Mouse (Mus musculus) heart, embryonic 14.5 days (tissue): Measurements from ENCODE around the gene Jmy. TPM values are rescaled to one million over a fixed set of nuclear protein-coding genes. Genes with fewer than 3 reads are reported as not detected.

Experiments
- ATAC-seq: fragments of 200-750 bp; cut with Nextera tagmentation; 2 replicates; pipeline ENCODE4 v1.8.0; 2017; ENCODE audit warnings: low read depth, moderate TSS enrichment; ENCODE audit not compliant: insufficient number of reproducible peaks, insufficient read depth, low FRiP score
- H3K27ac ChIP-seq, 2 experiments: fragments of 200-500 bp in 1 of 2; fragments of 300-500 bp in 1 of 2; sonication (generic) in 1 of 2; replicated peaks in 1 of 2; 2 replicates each; pipeline ENCODE4 v1.5.1; 2012 to 2014; ENCODE audit warnings: low read depth in 2 of 2, low read length in 2 of 2, control low read depth in 1 of 2, mild to moderate bottlenecking in 1 of 2, mixed read lengths in 1 of 2; ENCODE audit not compliant: control insufficient read depth in 1 of 2, insufficient read depth in 1 of 2
- H3K27me3 ChIP-seq: fragments of 300-500 bp; sonication (generic); 2 replicates; pipeline ENCODE4 v1.6.1; 2014; ENCODE audit warnings: mild to moderate bottlenecking, low read length, control low read depth; ENCODE audit not compliant: control insufficient read depth, insufficient read depth
- H3K36me3 ChIP-seq: fragments of 300-500 bp; sonication (generic); 2 replicates; pipeline ENCODE4 v1.6.1; 2014; ENCODE audit warnings: mild to moderate bottlenecking, control low read depth, low read length, mixed read lengths; ENCODE audit not compliant: control insufficient read depth, insufficient read depth
- H3K4me1 ChIP-seq, 2 experiments: fragments of 200-500 bp in 1 of 2; fragments of 300-500 bp in 1 of 2; sonication (generic) in 1 of 2; 2 replicates each; pipeline ENCODE4 v1.6.1; 2012 to 2014; ENCODE audit warnings: low read length in 2 of 2, control low read depth in 1 of 2, mixed read lengths in 1 of 2; ENCODE audit not compliant: control insufficient read depth in 2 of 2, insufficient read depth in 2 of 2
- H3K4me2 ChIP-seq: fragments of 300-500 bp; sonication (generic); 2 replicates; pipeline ENCODE4 v1.6.1; 2014; ENCODE audit warnings: mild to moderate bottlenecking, low read length
- H3K4me3 ChIP-seq, 2 experiments: fragments of 200-500 bp in 1 of 2; fragments of 300-500 bp in 1 of 2; sonication (generic) in 1 of 2; 2 replicates each; pipeline ENCODE4 v1.5.1; 2012 to 2014; ENCODE audit warnings: low read length in 2 of 2, mild to moderate bottlenecking in 2 of 2, control low read depth in 1 of 2, low read depth in 1 of 2, moderate library complexity in 1 of 2; ENCODE audit not compliant: control insufficient read depth in 1 of 2, insufficient read depth in 1 of 2
- H3K9ac ChIP-seq: fragments of 300-500 bp; sonication (generic); 2 replicates; pipeline ENCODE4 v1.6.1; 2014; ENCODE audit warnings: mild to moderate bottlenecking, low read length
- H3K9me3 ChIP-seq: fragments of 300-500 bp; sonication (generic); 2 replicates; pipeline ENCODE4 v1.6.1; 2016; ENCODE audit warnings: low read length, control low read depth; ENCODE audit not compliant: control insufficient read depth
- WGBS: fragments of 180-500 bp; shearing (Covaris S2); extraction: QIAGEN DNeasy Blood & Tissue Kit; methylation state at CpG from one replicate; pipeline ENCODE4 v1.1.7; 2014; 5-methylcytosine and 5-hydroxymethylcytosine counted together
- polyA plus RNA-seq: library from polyadenylated mRNA; unstranded; fragments of >200 nt; fragmentation: Nextera tagmentation; extraction: Ambion mirVana; gene quantifications from 2 replicates; pipeline ENCODE4 v1.2.1, GENCODE M21; 2014

Jmy gene
- polyA plus RNA-seq, 1 experiment from 2014 or later: 10.4 TPM

DNA sequence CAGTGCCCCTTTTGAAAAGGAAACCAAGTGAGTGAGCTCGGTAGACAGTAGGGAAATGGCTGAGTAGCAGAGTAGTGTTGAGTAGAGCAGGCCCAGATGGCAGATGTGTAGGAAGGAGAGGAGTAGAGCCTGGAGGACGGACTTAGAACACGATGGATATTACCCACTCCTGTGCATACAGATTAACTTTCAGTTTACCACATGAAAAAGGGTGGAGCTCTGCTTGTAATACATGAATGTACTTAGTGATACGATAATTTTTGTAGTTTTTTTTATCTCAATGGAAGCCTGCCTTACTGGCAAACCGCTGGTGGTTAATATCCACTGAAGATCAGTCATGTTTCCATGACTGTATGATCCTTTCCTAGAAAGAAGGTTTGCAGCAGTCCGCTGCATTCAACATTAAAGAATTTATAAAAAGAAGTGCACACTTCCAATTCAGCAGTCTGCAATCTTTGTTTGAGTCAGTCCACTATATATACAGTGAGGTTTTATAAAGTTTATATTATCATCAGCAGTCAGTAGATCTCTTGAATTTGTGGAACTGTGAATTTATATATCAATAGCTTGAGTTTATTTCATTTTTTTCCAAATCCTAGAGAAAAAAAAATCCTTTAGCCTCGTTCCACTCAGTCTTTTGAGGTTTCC lies 110.9 kb downstream of the Jmy start:
- no peak for ATAC-seq
- H3K4me1 ChIP-seq: peaks cover 2 to 22% of the 10 kb centered on the region in 2 experiments; a peak in 3 of 4 replicates
- no peak overlapping the region for H3K9ac ChIP-seq
- H3K27me3 ChIP-seq: no peaks in the 10 kb centered on the region
- H3K9me3 ChIP-seq: no peaks in the 10 kb centered on the region
- H3K36me3 ChIP-seq: peaks cover 17% of the 10 kb centered on the region
- H3K4me2 ChIP-seq: no peak overlapping the region; the same call in 1 of the 2 replicates
- no peak overlapping the region for H3K4me3 ChIP-seq
- WGBS: 57% methylated on average over 7 of the region's 7 CpGs
- peak overlapping the region; percentile 66 to 70 for H3K27ac ChIP-seq

DNA sequence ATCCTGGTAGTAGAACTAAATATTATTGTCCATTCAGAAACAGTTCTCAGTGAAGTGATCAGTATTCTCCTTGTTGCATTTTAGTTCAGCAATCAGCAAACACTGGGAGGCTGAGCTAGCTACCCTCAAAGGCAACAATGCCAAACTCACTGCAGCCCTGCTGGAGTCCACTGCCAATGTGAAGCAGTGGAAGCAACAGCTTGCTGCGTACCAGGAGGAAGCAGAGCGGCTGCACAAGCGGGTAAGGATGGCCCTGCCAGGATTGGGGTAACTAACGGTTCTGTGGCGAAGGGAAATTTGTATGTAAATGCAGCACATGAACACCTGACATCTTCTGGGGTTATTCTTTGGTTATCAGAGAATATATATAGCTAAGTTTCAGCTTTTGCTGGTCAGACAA lies 112.2 kb downstream of the Jmy start:
- Histone ChIP-seq H3K4me3 (no peak overlapping the region), H3K4me1 (peaks cover 2 to 22% of the 10 kb centered on the region in 2 experiments; a peak in 3 of 4 replicates), H3K4me2 (no peak overlapping the region), H3K36me3 (peaks cover 8% of the 10 kb centered on the region), H3K27ac (0 out of 4 replicates have a peak overlapping the region, but pooled peaks of 1 of the 2 experiments have one; percentile 5), H3K9ac (no peak overlapping the region), H3K9me3 (no peaks in the 10 kb centered on the region), H3K27me3 (no peaks in the 10 kb centered on the region)
- WGBS: 90% methylated on average over 5 of the region's 5 CpGs
- ATAC-seq: no peak

DNA sequence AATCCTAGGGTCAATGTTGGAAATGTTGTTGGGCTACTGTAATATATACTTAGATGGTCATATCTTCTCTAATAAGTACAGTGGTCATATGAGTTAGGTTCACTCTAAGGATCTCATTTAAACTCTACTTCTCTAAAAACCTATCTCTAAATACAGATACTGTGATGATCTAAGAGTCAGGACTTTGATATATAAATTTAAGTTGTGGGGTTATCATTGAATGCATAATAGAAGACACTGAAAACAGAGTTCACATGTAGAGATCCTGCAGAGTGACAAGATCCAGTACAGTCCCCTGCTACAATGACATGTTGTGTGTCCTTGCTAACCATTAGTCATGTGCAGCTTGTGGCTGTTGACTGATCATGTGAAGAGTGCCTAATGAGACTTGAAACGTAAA lies 114.5 kb downstream of the Jmy start:
- H3K27me3 ChIP-seq: no peaks in the 10 kb centered on the region
- H3K4me3 ChIP-seq: no peak overlapping the region
- no peak overlapping the region for H3K4me2 ChIP-seq
- ATAC-seq: no peak
- 84% methylated on average over 1 of the region's 1 CpGs for WGBS
- H3K9ac ChIP-seq: no peak overlapping the region
- no peaks in the 10 kb centered on the region for H3K36me3 ChIP-seq
- H3K27ac ChIP-seq: no peak overlapping the region
- peaks cover 2 to 21% of the 10 kb centered on the region in 2 experiments; a peak in 3 of 4 replicates for H3K4me1 ChIP-seq
- H3K9me3 ChIP-seq: no peaks in the 10 kb centered on the region

DNA sequence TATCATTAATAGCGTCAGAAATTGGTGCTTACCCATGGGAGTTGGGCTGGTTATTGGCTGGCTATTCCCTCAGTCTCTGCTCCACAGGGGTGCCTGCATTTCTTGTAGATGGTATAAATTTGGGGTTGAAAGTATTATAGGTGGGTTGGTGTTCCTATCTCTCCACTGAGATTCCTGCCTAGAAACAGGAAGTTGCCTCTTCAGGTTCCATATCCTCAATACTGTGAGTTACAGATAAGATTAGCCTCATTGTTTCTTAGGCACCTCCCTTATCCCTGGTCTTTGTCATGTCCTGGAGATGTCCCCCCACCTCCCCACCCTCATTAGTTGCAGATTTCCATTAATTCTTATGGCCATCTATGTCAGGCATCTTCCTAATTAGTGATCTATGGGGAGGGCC lies 115.1 kb downstream of the Jmy start:
- 79% methylated on average over 1 of the region's 1 CpGs for WGBS
- no peaks in the 10 kb centered on the region for H3K9me3 ChIP-seq
- no peaks in the 10 kb centered on the region for H3K27me3 ChIP-seq
- no peak overlapping the region for H3K4me2 ChIP-seq
- no peak overlapping the region for H3K9ac ChIP-seq
- no peaks in the 10 kb centered on the region for H3K36me3 ChIP-seq
- no peak overlapping the region for H3K4me3 ChIP-seq
- ATAC-seq: no peak
- no peak overlapping the region for H3K27ac ChIP-seq
- peaks cover 2 to 16% of the 10 kb centered on the region in 2 experiments; a peak in 3 of 4 replicates for H3K4me1 ChIP-seq

DNA sequence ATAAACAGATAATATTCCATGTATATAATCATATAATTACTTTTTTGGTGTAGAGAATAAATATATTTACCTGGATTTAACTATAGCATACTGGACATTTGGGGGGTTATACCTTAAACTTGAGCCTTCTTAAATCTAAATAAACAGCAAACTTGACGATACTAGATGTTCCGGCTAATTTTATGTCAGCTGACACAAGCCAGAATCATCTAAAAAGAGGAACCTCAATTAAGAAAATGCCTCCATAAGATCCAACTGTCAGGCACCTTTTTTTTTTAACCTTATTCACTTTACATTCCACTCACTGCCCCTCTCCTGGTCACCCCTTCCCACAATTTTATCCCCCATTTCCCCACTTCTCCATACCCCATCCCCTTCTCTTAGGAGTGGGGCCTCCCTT lies 116.0 kb downstream of the Jmy start:
- Histone ChIP-seq H3K36me3 (no peaks in the 10 kb centered on the region), H3K4me3 (no peak overlapping the region), H3K4me2 (no peak overlapping the region), H3K9ac (no peak overlapping the region), H3K4me1 (peaks cover 2 to 11% of the 10 kb centered on the region in 2 experiments; a peak in 3 of 4 replicates), H3K27ac (no peak overlapping the region), H3K9me3 (no peaks in the 10 kb centered on the region), H3K27me3 (no peaks in the 10 kb centered on the region)
- WGBS: 99% methylated on average over 2 of the region's 2 CpGs
- no peak for ATAC-seq

DNA sequence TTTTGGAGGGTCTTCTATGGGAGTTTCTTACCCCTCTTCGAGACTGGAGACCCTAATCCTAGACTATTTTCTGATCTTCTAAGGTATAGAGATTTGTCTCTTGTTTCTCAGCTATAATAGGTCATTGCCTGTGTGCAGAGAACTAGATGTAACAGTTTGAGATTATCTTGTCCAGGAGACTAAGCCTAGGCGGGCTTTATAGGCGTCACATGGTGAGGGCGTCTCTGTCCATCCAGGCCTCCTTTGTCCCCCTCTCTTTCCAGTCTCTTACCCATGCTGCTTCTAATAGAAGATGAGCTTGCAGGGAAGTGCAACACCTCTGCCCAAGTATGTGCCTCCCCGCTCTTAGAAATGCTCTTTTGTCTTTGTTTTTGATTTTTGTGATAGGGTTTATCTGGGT lies 116.5 kb downstream of the Jmy start:
- Histone ChIP-seq H3K4me1 (0 out of 4 replicates have a peak, but pooled peaks cover 0 to 8% of the 10 kb centered on the region in 2 experiments), H3K4me3 (no peak overlapping the region), H3K4me2 (no peak overlapping the region), H3K27ac (no peak overlapping the region), H3K36me3 (no peaks in the 10 kb centered on the region), H3K9ac (no peak overlapping the region), H3K9me3 (no peaks in the 10 kb centered on the region), H3K27me3 (no peaks in the 10 kb centered on the region)
- 81% methylated on average over 5 of the region's 5 CpGs for WGBS
- ATAC-seq: no peak

DNA sequence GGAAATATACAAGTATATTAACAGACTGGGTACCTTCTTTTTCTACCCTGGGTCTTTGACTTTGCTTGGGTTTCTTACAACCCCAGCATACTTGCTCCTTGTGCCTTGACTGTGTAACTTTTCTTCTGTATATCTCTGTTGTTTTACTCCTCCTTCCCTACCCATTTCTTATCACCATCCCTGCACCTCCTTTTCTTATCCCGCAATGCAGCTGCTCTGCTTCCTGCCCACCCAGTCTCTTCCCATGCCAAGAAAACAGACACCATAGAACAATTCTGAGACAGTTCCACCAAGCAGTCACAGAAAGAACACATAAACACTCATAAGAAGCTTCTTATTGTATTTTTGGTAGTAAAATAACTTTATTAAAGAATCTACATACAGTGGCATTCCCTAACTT lies 118.3 kb downstream of the Jmy start:
- Histone ChIP-seq H3K27ac (no peak overlapping the region), H3K9ac (no peak overlapping the region), H3K4me1 (0 out of 4 replicates have a peak, but pooled peaks cover 0 to 8% of the 10 kb centered on the region in 2 experiments), H3K4me2 (no peak overlapping the region), H3K9me3 (no peaks in the 10 kb centered on the region), H3K36me3 (no peaks in the 10 kb centered on the region), H3K27me3 (no peaks in the 10 kb centered on the region), H3K4me3 (no peak overlapping the region)
- 56% methylated on average over 1 of the region's 1 CpGs for WGBS
- no peak for ATAC-seq
